Mouse (Mus musculus): Measurements from ENCODE around the gene Zkscan5.
"Not testable (repeated sequence)": the region's sequence is repeated elsewhere in the genome, so short reads cannot be mapped to it uniquely, and the experiment has no call there.

Gene Zkscan5

DNA sequence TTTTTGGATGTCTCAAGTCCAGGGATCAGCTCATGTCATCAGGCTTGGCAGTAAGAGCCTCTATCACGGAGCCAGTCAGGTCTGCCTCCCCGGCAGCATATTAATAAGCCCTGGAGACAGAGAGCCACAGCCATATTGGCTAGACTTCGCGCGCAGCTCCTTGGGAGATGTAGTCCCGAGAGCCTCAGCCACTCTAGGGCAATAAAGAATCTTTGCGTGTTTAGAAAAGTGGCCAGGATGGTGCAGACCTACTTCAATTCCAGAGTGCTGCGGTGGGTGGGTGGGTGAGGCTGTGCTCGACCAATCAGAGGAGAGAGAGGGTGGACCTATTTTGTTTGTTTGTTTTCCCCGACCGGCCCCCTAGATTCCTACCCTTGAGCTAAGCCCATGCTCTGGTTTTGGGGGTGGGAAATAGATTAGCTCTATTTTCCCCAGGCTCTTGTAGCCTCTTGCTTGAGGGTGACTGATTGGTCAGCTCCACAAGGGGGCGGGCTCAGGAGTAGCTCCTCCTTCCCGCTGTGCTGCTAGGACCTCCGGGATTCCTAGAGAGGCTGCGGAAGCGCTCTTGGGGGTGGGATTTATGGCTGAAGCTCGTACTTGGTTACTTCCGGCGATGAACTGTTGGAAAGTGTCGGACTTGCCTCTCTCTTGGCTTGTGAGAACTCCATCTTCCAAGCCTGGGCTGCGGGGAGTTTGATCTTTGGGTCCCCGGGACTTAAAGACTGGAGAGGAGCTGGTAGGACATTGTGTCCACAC is at the start of gene Zkscan5:
Gene Zkscan5, plus strand, starts transcription at position 627 of the 756 bp plus-strand sequence.
- peak; percentile 98 for DNase-seq (ENCODE audit: low spot score in 2 of 2)

GRCm38 (mm10) chr5:145161361-145161760 is 43.0 kb upstream of the Zkscan5 start:
- no peak for DNase-seq (ENCODE audit: low spot score in 2 of 2)

- no peak for DNase-seq (ENCODE audit: low spot score in 2 of 2)
These were observed 39.7 kb upstream of the Zkscan5 start for GRCm38 (mm10) chr5:145164710-145165109.

- DNase-seq (ENCODE audit: low spot score in 2 of 2): no peak
These were observed 39.2 kb upstream of the Zkscan5 start for GRCm38 (mm10) chr5:145165184-145165583.

GRCm38 (mm10) chr5:145166536-145167305 is 37.6 kb upstream of the Zkscan5 start, which contains the start of the genes Ptcd1 and Cpsf4:
Ptcd1 (minus strand) TSS chr5:145167108.
Cpsf4 (plus strand) TSS chr5:145167213.
- peak; percentile 99 for DNase-seq (ENCODE audit: low spot score in 2 of 2)

GRCm38 (mm10) chr5:145167306-145167661 is 37.1 kb upstream of the Zkscan5 start:
- no peak for DNase-seq (ENCODE audit: low spot score in 2 of 2)

GRCm38 (mm10) chr5:145178461-145178980 is 25.8 kb upstream of the Zkscan5 start:
- no peak for DNase-seq (ENCODE audit: low spot score in 2 of 2)

- no peak for DNase-seq (ENCODE audit: low spot score in 2 of 2)
These were observed 19.1 kb upstream of the Zkscan5 start for GRCm38 (mm10) chr5:145185244-145185643.

- no peak for DNase-seq (ENCODE audit: low spot score in 2 of 2)
These were observed 14.9 kb upstream of the Zkscan5 start for GRCm38 (mm10) chr5:145189416-145189815.

DNA sequence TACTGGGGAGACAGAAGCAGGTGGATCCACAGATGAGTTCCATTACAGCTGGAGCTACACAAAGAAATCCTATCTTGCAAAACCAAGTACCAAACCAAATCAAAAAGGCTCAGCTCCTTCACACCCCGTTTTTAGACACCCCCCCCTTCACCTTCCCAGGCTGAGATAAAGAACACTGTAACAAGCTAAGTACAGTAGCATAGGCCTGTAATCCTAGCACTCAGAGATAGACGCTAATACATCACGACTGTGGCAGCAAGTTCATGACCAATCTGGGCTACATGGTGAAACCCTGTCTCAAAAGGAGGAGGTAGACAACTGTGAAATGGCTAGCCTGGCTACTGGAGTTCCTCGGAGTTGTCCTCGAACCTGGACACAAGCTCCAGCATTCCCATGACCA is 14.0 kb upstream of the Zkscan5 start:
- no peak for DNase-seq (ENCODE audit: low spot score in 2 of 2)

GRCm38 (mm10) chr5:145190875-145191798 is 13.2 kb upstream of the Zkscan5 start:
- DNase-seq (ENCODE audit: low spot score in 2 of 2): peak; percentile 88 to 91

GRCm38 (mm10) chr5:145191962-145192361 is 12.4 kb upstream of the Zkscan5 start, which contains the start of gene Atp5j2:
Atp5j2 (minus strand) TSS chr5:145192062.
- DNase-seq (ENCODE audit: low spot score in 2 of 2): no peak

GRCm38 (mm10) chr5:145200387-145200786 is 4.0 kb upstream of the Zkscan5 start:
- no peak for DNase-seq (ENCODE audit: low spot score in 2 of 2)

DNA sequence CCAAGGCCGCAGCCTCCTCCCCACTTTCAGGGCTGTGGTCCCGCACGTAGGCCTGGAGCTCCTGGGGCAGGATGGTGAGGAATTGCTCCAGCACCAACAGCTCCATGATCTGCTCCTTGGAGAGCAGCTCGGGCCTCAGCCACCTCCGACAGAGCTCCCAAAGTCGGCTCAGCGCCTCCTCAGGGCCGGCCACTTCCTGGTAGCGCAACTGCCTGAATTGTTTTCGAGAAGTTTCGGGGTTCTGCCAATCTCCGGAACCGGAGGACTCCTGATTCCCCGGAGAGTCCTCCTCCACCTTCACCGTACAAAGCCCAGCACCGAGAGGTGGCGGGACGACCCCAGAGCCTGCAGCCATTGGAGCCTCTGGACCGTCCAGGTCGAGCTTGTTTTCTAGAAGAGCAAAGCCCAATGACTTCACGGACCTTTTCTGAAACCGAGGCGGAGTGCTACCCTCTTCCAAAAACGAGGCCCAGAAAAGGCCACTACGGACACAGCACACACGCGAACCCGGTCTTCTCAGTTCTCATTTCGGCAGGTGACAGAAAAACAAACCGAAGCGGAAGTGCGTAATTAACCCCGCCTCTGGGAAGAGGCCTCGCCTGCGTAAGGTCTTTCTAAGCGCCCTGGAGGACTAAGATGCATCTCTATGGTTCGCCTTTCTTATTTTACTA is 2.9 kb upstream of the Zkscan5 start, which contains the start of gene Zkscan14:
Gene Zkscan14, minus strand, starts transcription at position 548 of the 671 bp plus-strand sequence.
- peak; percentile 60 to 63 for DNase-seq (ENCODE audit: low spot score in 2 of 2)

GRCm38 (mm10) chr5:145202446-145202845 is 1.9 kb upstream of the Zkscan5 start:
- no peak for DNase-seq (ENCODE audit: low spot score in 2 of 2)

GRCm38 (mm10) chr5:145205041-145205440 is 679 bp downstream of the Zkscan5 start:
- DNase-seq (ENCODE audit: low spot score in 2 of 2): no peak

GRCm38 (mm10) chr5:145207385-145207784 is 3.0 kb downstream of the Zkscan5 start:
- no peak for DNase-seq (ENCODE audit: low spot score in 2 of 2)

- no peak for DNase-seq (ENCODE audit: low spot score in 2 of 2)
These were observed 3.6 kb downstream of the Zkscan5 start for GRCm38 (mm10) chr5:145207954-145208353.

DNA sequence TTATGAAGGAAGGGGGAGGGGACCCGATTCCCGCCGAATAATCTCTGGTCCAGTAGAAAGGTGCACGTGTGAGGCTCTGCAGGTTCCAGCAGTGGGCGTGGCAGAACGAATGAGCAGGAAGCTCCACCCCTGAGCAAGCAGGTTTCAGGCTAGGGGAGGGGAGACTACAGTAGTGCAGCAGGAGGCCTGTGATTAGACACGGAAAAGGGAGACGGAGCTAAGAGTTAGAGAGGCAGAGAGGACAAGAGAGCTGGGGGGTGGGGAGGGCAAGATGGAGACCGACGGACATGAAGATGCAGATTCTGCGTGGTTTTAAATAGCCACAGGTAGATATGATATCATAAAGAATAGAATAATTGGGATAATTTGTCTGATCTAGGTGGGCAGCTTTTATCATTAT is 4.0 kb downstream of the Zkscan5 start:
- DNase-seq (ENCODE audit: low spot score in 2 of 2): not testable (repeated sequence)

GRCm38 (mm10) chr5:145211340-145211739 is 7.0 kb downstream of the Zkscan5 start:
- no peak for DNase-seq (ENCODE audit: low spot score in 2 of 2)

- no peak for DNase-seq (ENCODE audit: low spot score in 2 of 2)
These were observed 7.9 kb downstream of the Zkscan5 start for GRCm38 (mm10) chr5:145212216-145212615.

Data from right cerebral cortex, postnatal 36 days (tissue).